Mouse (Mus musculus) myocyte (in vitro differentiated cells): ENCODE results near the gene Hmgn5. TPM values are rescaled to one million over a fixed set of nuclear protein-coding genes. Genes with fewer than 3 reads are reported as not detected.

Experiments
- H3K27me3 ChIP-seq: one replicate; pipeline ENCODE4 v1.6.1; 2011; ENCODE audit not compliant: control insufficient read depth, insufficient read depth, insufficient read length
- H3K36me3 ChIP-seq: one replicate; pipeline ENCODE4 v1.6.1; 2011; ENCODE audit not compliant: control insufficient read depth, insufficient read depth
- H3K4me2 ChIP-seq: one replicate; pipeline ENCODE4 v1.6.1; 2011; ENCODE audit warnings: low read depth, control low read depth
- H3K4me3 ChIP-seq: one replicate; pipeline ENCODE4 v1.5.1; 2011; ENCODE audit warnings: mild to moderate bottlenecking, control low read depth, moderate library complexity
- H3K79me2 ChIP-seq: one replicate; pipeline ENCODE4 v1.6.1; 2011; ENCODE audit not compliant: control insufficient read depth, insufficient read depth
- H3ac ChIP-seq: one replicate; pipeline ENCODE4 v1.6.1; 2011; ENCODE audit not compliant: control insufficient read depth, insufficient read length
- CEBPB ChIP-seq: IDR thresholded peaks from 2 replicates; pipeline ENCODE4 v1.6.1; 2011; ENCODE audit warnings: mild to moderate bottlenecking, moderate library complexity; ENCODE audit not compliant: poor library complexity, insufficient read depth, severe bottlenecking
- E2F4 ChIP-seq: IDR thresholded peaks from one replicate; pipeline ENCODE4 v1.6.1; 2011; ENCODE audit warnings: mild to moderate bottlenecking, control low read depth, moderate library complexity; ENCODE audit not compliant: insufficient read depth
- MAX ChIP-seq: IDR thresholded peaks from one replicate; pipeline ENCODE4 v1.6.1; 2011; ENCODE audit warnings: low read depth, mild to moderate bottlenecking, control low read depth
- MYOD1 ChIP-seq, 3 experiments: IDR thresholded peaks; one replicate each; pipeline ENCODE4 v1.6.1; 2011; ENCODE audit warnings: control low read depth in 2 of 3, low read depth in 2 of 3, mild to moderate bottlenecking in 2 of 3, moderate library complexity in 1 of 3; ENCODE audit not compliant: insufficient read length in 2 of 3, control insufficient read depth in 1 of 3
- MYOG ChIP-seq, 3 experiments: IDR thresholded peaks; one replicate each; pipeline ENCODE4 v1.6.1; 2011; ENCODE audit warnings: control low read depth in 2 of 3, low read depth in 2 of 3, mild to moderate bottlenecking in 2 of 3; ENCODE audit not compliant: insufficient read length in 2 of 3, control insufficient read depth in 1 of 3, insufficient read depth in 1 of 3
- POLR2A ChIP-seq: IDR thresholded peaks from one replicate; pipeline ENCODE4 v1.6.1; 2011; ENCODE audit warnings: low read depth, mild to moderate bottlenecking, control low read depth, moderate library complexity; ENCODE audit not compliant: insufficient read length
- POLR2AphosphoS2 ChIP-seq: IDR thresholded peaks from one replicate; pipeline ENCODE4 v1.6.1; 2011; ENCODE audit warnings: low read depth, control low read depth; ENCODE audit not compliant: insufficient read length
- REST ChIP-seq: IDR thresholded peaks from one replicate; pipeline ENCODE4 v1.6.1; 2011; ENCODE audit warnings: mild to moderate bottlenecking, control low read depth, moderate library complexity; ENCODE audit not compliant: insufficient read depth, insufficient read length
- SRF ChIP-seq: IDR thresholded peaks from one replicate; pipeline ENCODE4 v1.6.1; 2011; ENCODE audit warnings: low read depth; ENCODE audit not compliant: control insufficient read depth, insufficient read length
- TCF12 ChIP-seq: IDR thresholded peaks from one replicate; pipeline ENCODE4 v1.6.1; 2011; ENCODE audit warnings: mild to moderate bottlenecking, control low read depth; ENCODE audit not compliant: poor library complexity, insufficient read depth, severe bottlenecking
- TCF3 ChIP-seq: IDR thresholded peaks from one replicate; pipeline ENCODE4 v1.6.1; 2011; ENCODE audit warnings: low read depth, control low read depth; ENCODE audit not compliant: insufficient read length
- USF1 ChIP-seq: IDR thresholded peaks from one replicate; pipeline ENCODE4 v1.6.1; 2011; ENCODE audit warnings: low read depth, mild to moderate bottlenecking, control low read depth, moderate library complexity
- polyA plus RNA-seq: library from polyadenylated mRNA; unstranded; fragments of >200 nt; fragmentation: generic; extraction: Trizol; gene quantifications from one replicate; pipeline ENCODE4 v1.2.1, GENCODE M21; 2012; ENCODE audit warnings: missing spikeins

The Hmgn5 gene
- polyA plus RNA-seq, 1 experiment, result 3.2 TPM

DNA sequence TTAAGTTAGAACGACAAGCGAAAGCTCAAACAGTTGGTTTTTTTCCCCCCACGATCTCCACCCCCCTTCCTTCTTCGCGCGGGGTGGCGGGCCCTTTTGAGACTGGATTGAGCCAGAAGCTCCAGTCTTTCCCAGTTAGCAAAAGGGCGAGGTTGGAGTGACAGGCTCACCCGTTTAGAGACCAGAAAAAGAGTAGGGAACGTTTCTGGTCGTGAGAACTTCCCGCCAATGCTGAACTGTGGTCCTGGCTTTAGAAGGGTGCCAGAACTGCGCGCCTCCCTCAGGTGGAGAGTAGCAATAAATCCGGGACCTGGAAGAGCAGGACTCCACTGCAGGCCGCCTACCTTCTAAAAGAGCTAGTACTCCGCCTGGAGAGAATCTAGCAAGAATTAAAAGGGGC lies 482 bp upstream of the Hmgn5 start:
- Histone ChIP-seq H3ac (no peak overlapping the region), H3K79me2 (no peaks in the 10 kb centered on the region), H3K4me2 (peak overlapping the region; percentile 75), H3K4me3 (peak overlapping the region; percentile 50), H3K27me3 (no peaks in the 10 kb centered on the region), H3K36me3 (no peaks in the 10 kb centered on the region)
- TF ChIP-seq TCF12 (no peak), SRF (no peak), MYOD1 (IDR thresholded peaks at IDR 0.05; ENCODE audit: control insufficient read depth in 1 of 3, insufficient read length in 2 of 3, low read depth in 2 of 3) (no peak), POLR2A (no peak), MYOG (IDR thresholded peaks at IDR 0.05; ENCODE audit: control insufficient read depth in 1 of 3, insufficient read depth in 1 of 3, insufficient read length in 2 of 3, low read depth in 2 of 3) (no peak), REST (no peak), E2F4 (no peak), MAX (no peak), TCF3 (no peak), POLR2AphosphoS2 (no peak), CEBPB (no peak), USF1 (no peak)

GRCm38 (mm10) chrX:109012371-109013031 lies 703 bp downstream of the Hmgn5 start:
- Histone ChIP-seq H3K4me2 (peak overlapping the region; percentile 72), H3K27me3 (no peaks in the 10 kb centered on the region), H3K36me3 (no peaks in the 10 kb centered on the region), H3ac (no peak overlapping the region), H3K4me3 (peak overlapping the region; percentile 50), H3K79me2 (no peaks in the 10 kb centered on the region)
- TF ChIP-seq POLR2A (no peak), MYOG (IDR thresholded peaks at IDR 0.05; ENCODE audit: control insufficient read depth in 1 of 3, insufficient read depth in 1 of 3, insufficient read length in 2 of 3, low read depth in 2 of 3) (no peak), SRF (no peak), CEBPB (no peak), TCF3 (no peak), USF1 (no peak), MYOD1 (IDR thresholded peaks at IDR 0.05; ENCODE audit: control insufficient read depth in 1 of 3, insufficient read length in 2 of 3, low read depth in 2 of 3) (no peak)

DNA sequence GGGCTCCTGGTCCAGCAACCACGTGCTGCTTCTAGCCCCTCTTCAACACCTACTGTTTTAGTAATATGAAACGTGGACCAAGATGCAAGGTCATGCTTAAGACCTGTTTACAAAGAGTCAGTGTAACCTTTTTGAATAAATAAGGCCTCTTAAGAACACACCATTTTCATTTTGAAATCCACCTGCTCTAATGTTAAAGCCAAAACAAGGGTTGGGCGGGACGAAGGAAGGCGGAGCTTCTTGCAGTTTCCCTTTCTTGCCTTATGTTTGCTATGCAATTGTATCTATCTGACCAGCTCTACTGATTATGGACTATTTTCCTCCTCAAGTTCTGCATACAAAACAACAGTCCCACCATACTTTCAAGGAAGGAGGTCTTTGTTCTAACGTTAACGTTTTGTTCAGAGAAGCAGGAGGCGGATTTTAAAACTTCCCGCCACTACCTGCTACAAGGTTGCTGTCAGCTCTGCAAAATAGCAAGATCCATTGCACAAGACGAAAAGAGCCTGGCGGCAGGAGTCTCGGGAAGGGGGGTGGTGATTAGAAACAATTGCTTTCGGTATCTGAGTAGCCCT lies 1.5 kb downstream of the Hmgn5 start:
- peak overlapping the region; percentile 50 for H3K4me3 ChIP-seq
- no peak overlapping the region for H3ac ChIP-seq
- peak overlapping the region; percentile 72 for H3K4me2 ChIP-seq
- no peaks in the 10 kb centered on the region for H3K36me3 ChIP-seq
- H3K79me2 ChIP-seq, result no peaks in the 10 kb centered on the region
- TF ChIP-seq MAX (no peak), TCF12 (no peak), MYOG (IDR thresholded peaks at IDR 0.05; ENCODE audit: control insufficient read depth in 1 of 3, insufficient read depth in 1 of 3, insufficient read length in 2 of 3, low read depth in 2 of 3) (no peak), REST (no peak), USF1 (no peak), MYOD1 (IDR thresholded peaks at IDR 0.05; ENCODE audit: control insufficient read depth in 1 of 3, insufficient read length in 2 of 3, low read depth in 2 of 3) (no peak), POLR2A (no peak), POLR2AphosphoS2 (no peak), CEBPB (no peak)
- H3K27me3 ChIP-seq, result no peaks in the 10 kb centered on the region

GRCm38 (mm10) chrX:109001277-109001676 lies 11.9 kb downstream of the Hmgn5 start:
- Histone ChIP-seq H3K27me3 (no peaks in the 10 kb centered on the region), H3K4me3 (no peak overlapping the region), H3K4me2 (no peak overlapping the region), H3K79me2 (no peaks in the 10 kb centered on the region), H3K36me3 (no peaks in the 10 kb centered on the region), H3ac (no peak overlapping the region)
- TF ChIP-seq E2F4 (no peak), REST (no peak), USF1 (no peak), SRF (no peak), CEBPB (no peak), TCF12 (no peak), MAX (no peak), MYOG (IDR thresholded peaks at IDR 0.05; ENCODE audit: control insufficient read depth in 1 of 3, insufficient read depth in 1 of 3, insufficient read length in 2 of 3, low read depth in 2 of 3) (no peak), POLR2A (no peak), POLR2AphosphoS2 (no peak), TCF3 (no peak), MYOD1 (IDR thresholded peaks at IDR 0.05; ENCODE audit: control insufficient read depth in 1 of 3, insufficient read length in 2 of 3, low read depth in 2 of 3) (no peak)

Other genes with a start within 250 kb of the Hmgn5 start
- 0.62 TPM for gene Brwd3, start 179.0 kb downstream of the Hmgn5 start, polyA plus RNA-seq
- gene Sh3bgrl, start 82.0 kb upstream of the Hmgn5 start, polyA plus RNA-seq, result 18.5 TPM
- gene Gm6377, start 183.4 kb upstream of the Hmgn5 start, polyA plus RNA-seq, result not detected